Mouse (Mus musculus) heart, adult 2 months (tissue): ENCODE measurements around the gene Egln2.

ENCODE experiments used
- CTCF ChIP-seq: fragments of 200-600 bp; IDR thresholded peaks from 2 replicates; pipeline ENCODE4 v1.8.1; 2022; ENCODE audit warnings: antibody characterized with exemption, mild to moderate bottlenecking, moderate library complexity
- EP300 ChIP-seq: fragments of 200-500 bp; IDR thresholded peaks from 2 replicates; pipeline ENCODE4 v1.6.1; 2011; ENCODE audit warnings: low read depth, low read length, control low read depth; ENCODE audit not compliant: insufficient read depth
- POLR2A ChIP-seq: fragments of 200-500 bp; IDR thresholded peaks from 2 replicates; pipeline ENCODE4 v1.6.1; 2011; ENCODE audit warnings: mild to moderate bottlenecking, low read depth, low read length, control low read depth; ENCODE audit not compliant: insufficient read depth

- TF ChIP-seq CTCF (no peak), POLR2A (no peak), EP300 (no peak)
These were observed 32.2 kb upstream of the Egln2 start for GRCm38 (mm10) chr7:27198779-27199178.
